Mouse (Mus musculus) layer of hippocampus, adult 2 months (tissue): ENCODE measurements around the gene Gjc2. TPM values are rescaled to one million over a fixed set of nuclear protein-coding genes. Genes with fewer than 3 reads are reported as not detected.

Experiments used
- DNase-seq, 2 experiments: peaks; one replicate each; pipeline ENCODE4 v3.0.0; 2022; ENCODE audit warnings: low spot score in 2 of 2
- H3K27ac ChIP-seq: fragments of 200-600 bp; 2 replicates; pipeline ENCODE4 v1.8.1; 2022
- H3K4me3 ChIP-seq: fragments of 200-600 bp; 2 replicates; pipeline ENCODE4 v1.8.1; 2022; ENCODE audit warnings: mild to moderate bottlenecking
- CTCF ChIP-seq: fragments of 200-600 bp; conservative IDR thresholded peaks from 2 replicates; pipeline ENCODE4 v1.8.1; 2022; ENCODE audit warnings: antibody characterized with exemption, mild to moderate bottlenecking, moderate library complexity
- long read RNA-seq, 2 experiments: library from polyadenylated mRNA; stranded (forward); transcript quantifications; one replicate each; pipeline ENCODE4 v2.0.0; 2021; ENCODE audit warnings: borderline mapping rate in 2 of 2
- total RNA-seq, 2 experiments: library from RNA; stranded (reverse); gene quantifications; 2 replicates each; pipeline ENCODE4 v1.2.3; 2021

The Gjc2 gene
- total RNA-seq: 10 to 100 TPM; 10.2 to 10.8 TPM
- long read RNA-seq, experiment 1, transcript Gjc2-202 (2 exons, 2,187 nt): major isoform, 6 of 7 reads
- long read RNA-seq, experiment 1, partial matches to known transcripts: 0 of 7 reads
- long read RNA-seq, experiment 1, other reads (novel, unspliced or antisense): 1 of 7 reads
- long read RNA-seq, experiment 2, transcript Gjc2-202 (2 exons, 2,187 nt): major isoform, 11 of 13 reads
- long read RNA-seq, experiment 2, partial matches to known transcripts: 0 of 13 reads
- long read RNA-seq, experiment 2, other reads (novel, unspliced or antisense): 2 of 13 reads

DNA sequence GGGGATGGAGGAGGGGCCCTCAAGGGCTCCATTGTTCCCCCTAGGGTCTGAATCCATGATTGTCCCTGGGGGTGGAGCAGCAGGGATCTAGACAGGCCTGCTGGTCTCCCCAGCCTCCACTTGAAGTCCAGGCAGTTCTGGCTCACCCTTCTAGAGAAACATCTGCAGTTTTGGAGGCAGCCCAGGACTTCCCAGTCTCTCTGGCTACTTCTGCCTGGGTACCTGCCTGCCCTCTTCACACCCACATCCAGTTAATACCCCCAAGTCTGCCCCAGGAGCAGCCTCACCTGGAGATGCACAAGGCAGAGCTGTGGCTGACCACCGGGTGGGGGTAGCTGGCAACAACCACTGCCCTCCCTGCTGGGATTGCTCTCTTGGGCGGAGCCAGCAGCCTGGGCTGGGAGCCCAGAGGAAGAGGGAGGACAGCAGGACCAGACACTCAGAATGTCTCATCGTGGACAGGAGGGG is at the start of gene Gjc2:
Gene Gjc2 (minus strand): TSS at position 350 of the 468 bp plus-strand sequence.
- Histone ChIP-seq H3K4me3 (peak within 1 kb of the TSS; percentile 5), H3K27ac (peak within 1 kb of the TSS; percentile 81)
- no peak; the same call in 1 of the 2 replicates for TF ChIP-seq CTCF
- no peak for DNase-seq

DNA sequence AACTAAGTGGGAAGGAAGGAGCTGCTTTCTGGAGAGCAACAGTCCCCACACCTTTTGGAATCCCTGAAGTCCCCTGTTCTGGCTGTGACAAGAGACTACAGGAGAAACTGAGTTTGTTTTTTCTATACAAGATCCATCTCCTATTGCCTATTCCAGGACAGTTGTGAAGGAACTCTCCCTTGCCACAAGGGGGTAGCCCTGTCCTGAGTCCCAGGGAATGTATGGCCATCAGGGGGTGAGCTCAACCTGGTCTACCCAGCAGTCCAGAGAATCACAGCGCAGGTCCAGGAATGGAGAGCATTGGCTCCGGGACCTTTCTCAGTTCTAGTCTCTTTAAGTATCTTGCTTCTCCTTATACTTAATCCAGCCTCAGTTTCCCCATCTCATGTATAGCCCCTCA is 49.8 kb upstream of the Gjc2 start:
- DNase-seq: no peak
- Histone ChIP-seq H3K27ac (no peak overlapping the region), H3K4me3 (no peak overlapping the region)
- TF ChIP-seq CTCF: peak; percentile 27

DNA sequence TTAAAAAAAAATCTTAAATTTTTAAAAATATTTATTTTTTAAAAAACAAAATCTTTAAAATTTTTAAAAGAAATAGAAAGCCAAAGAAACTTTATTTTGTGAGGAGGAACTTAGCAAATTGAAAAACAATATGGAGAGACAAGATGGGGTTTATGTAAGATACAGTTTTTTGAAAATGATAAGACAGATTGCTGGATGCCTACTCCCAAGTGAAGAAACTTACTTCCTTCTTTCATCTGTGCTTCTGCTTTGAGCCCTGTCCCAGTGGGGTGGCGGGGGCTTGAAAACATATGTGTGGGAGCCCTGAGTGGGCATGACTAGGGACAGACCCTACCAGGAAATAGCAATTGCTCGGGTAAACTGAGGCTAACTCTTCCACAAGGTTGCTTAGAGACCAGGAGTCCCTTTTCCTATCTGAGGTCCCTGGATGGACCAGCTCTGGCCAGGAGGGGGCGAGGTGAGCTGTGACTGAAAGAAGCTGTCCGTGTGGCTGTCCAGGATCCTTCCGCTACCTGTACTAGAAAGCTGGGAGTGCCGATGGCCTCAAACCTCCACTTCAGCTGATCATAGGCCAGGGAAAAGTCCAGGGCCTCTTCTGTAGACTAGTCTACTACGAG is 47.2 kb upstream of the Gjc2 start:
- no peak overlapping the region for H3K4me3 ChIP-seq
- TF ChIP-seq CTCF: peak; percentile 83
- peak overlapping the region; percentile 1; the same call in 1 of the 2 replicates for H3K27ac ChIP-seq
- DNase-seq: peak; percentile 41

DNA sequence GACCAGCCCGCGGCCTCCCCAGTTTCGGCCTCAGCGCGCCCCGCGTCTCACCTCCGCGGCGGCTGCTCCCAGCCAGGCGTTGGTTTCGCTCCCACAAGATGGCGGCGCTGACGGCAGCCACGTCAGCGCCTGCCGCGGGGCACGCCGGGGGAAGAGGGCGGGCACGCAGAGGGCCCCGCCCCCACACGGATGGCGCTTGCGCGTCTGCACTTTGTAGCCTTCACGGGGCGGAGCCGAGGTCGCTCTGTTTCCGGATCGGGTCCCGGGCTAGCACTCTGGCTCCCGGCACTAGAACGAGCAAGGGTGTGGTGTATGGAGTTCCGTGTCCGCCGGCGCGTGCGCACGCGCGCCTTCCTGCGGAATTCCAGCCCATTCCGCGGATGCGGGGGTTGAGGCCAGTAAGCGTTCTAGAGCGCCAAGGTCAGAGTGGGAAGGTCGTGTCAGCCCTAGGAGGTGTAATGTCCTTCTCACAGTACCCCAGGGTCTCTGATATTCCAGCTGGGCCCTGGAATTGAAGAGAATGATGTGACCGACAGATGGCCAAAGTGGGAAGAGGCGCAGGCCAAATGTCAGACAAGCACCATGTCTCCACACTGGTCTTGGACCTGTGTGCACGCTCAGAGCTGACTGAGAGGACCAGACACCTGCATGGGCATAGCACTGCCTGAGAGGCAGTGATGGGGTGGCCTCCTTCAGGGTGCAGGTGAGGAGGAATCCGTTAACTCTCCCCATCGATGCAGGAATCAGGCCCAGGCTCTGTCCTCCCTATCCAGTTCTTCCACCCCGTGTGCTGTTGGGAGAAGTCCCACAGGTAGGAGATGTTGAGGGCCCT is 45.3 kb upstream of the Gjc2 start, which contains the start of gene Arf1:
Gene Arf1 (minus strand): TSS at position 149 of the 832 bp plus-strand sequence.
- Histone ChIP-seq H3K27ac (peak within 1 kb of the TSS; percentile 97), H3K4me3 (peak within 1 kb of the TSS; percentile 81)
- no peak for TF ChIP-seq CTCF
- peak; percentile 96 to 97 for DNase-seq

DNA sequence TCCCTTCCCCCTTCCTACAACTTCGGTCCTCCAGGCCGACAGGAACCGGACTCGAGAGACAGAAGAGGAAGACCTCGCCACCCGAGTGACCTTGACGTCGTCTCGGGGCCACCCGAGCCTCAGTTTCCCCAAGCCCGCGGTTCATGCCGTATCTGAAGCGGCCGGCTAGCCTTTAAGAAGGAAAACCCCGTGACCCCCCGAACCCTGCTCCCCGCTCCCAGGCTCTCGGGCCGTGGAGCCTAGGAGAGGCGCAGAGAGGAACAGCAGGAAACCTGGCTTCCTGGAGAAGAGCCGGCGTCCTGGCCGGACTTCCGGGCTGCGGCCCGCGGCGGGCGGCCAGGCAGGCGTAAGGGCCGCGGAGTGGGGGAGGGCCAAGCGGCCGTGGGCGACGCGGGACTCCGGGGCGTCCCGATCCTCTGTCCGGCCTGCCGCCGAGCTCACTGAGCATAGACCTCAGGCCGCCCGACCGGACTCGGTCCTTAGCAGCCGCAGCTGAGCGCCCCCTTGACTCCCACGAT is 44.6 kb upstream of the Gjc2 start:
- TF ChIP-seq CTCF: no peak
- H3K4me3 ChIP-seq: peak overlapping the region; percentile 81
- no peak for DNase-seq
- peak overlapping the region; percentile 97 for H3K27ac ChIP-seq

DNA sequence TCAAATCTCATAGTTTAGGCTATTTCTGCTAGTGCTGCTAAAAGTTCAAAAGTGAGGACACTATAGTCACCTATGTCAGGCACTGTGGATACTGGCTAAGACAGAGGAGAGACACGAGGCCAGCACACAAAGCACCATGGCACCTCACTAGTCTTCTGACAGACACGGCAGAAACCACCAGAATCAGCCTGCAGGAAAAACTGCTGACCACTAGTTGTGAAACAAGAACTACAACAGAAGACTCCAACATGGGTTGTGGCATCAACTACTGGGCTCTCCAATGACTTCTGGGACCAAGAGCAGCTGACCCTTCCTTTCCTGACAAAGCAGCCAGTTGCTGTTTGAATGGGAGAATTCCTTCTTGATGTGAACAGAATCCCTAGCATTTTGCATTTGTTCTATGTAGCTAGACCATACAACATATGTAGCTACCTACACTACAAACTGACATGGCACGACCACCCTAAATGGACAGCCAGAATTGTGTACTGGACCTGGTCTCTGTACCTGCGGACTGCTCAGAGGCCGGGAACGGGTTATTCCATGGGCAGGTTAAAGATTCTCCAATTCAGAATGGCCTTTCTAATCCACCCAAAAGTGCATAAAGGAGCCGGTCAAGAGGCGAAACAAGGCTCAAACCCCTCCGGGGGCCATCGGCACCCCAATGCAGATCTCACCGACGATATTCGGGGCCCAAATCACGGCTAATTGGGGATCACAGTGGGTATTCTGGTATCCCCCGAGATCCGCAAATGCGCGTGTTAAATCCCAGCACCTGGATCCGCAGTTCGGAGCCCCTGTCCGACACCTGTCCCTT is 44.0 kb upstream of the Gjc2 start:
- peak overlapping the region; percentile 81 for H3K4me3 ChIP-seq
- 0 out of 2 replicates have a peak, but pooled peaks have one; percentile 12 for TF ChIP-seq CTCF
- H3K27ac ChIP-seq: peak overlapping the region; percentile 97
- no peak for DNase-seq

DNA sequence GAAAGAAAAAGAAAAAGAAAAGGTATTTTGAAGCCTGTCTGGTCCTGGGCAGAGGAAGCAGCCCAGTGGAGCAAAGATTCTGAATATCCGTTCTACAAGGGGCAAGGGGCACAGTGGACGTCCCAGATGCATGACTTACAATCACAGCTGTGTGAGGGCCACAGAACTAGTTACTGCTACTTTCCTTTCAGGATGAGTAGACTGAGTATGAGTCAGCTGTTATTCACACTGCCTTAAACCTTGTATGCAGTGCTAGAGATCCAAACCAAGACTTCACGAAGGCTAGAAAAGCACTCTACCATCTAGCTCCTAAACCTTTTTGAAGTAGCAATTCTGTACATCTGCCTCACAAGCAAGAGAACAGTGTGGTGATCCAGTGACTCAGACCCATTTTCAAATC is 43.2 kb upstream of the Gjc2 start:
- no peak for DNase-seq
- peak overlapping the region; percentile 81 for H3K4me3 ChIP-seq
- TF ChIP-seq CTCF: no peak
- peak overlapping the region; percentile 97 for H3K27ac ChIP-seq

DNA sequence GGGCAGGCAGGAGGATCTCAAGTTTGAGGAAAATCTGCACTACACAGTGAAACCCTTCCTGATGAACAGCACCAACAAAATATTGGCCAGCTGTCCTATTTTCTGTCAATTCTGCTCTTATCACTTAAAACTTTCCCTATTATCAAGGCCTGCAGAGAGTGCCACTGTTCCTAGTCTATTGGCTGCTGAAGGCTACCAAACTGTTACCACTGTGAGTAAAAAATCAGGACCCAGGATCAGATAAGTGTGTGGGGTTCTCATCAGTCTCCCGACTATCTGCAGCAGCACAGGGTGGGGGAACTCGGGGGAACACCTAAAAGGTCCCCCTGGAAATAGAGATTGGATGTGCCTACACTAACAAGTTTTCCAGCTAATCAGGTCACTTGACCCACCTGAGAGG is 42.2 kb upstream of the Gjc2 start:
- no peak for TF ChIP-seq CTCF

DNA sequence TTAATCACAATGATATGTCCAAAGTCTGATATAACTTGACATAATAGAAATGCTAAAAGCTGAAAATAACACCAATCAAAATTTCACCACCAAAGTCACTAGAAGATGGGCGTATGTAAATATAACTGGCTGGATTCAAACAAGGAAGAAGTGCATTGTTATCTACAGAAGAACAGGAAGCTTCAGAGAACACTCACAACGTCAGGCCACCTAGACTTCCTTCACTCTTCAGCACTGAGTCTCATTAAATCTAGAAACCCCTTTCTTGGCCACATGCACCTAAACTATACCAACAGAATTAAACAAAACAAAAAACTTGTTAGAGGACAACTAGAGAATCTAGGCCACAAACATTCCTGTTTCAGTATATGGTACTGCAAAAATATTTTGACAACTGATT is 41.5 kb upstream of the Gjc2 start:
- no peak for DNase-seq
- no peak overlapping the region for H3K27ac ChIP-seq
- TF ChIP-seq CTCF: no peak
- H3K4me3 ChIP-seq: no peak overlapping the region; the same call in 1 of the 2 replicates

More for the DNA sequence above, 42.2 kb upstream of the Gjc2 start:
- Histone ChIP-seq H3K4me3 (peak overlapping the region; percentile 81; the same call in 1 of the 2 replicates), H3K27ac (no peak overlapping the region)
- DNase-seq: no peak

DNA sequence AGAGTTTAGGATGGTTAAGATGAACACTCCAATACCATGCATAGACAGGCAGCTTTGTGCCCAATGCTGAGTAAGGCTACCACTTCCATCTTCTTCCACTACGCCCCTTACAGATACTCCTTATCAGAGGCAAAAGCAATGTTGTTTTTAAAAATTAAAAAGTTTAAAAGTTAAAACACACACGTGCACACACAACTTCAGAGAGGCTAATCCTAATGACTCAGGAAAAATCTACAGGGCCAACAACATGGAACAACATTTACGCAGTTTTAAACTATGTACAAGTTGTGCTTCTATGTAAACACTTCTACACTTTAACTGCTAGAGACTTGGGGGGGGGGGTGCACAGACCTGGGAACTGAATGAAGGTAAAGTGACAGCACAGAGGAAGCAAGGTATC is 41.0 kb upstream of the Gjc2 start:
- no peak overlapping the region for H3K4me3 ChIP-seq
- no peak for TF ChIP-seq CTCF
- no peak for DNase-seq
- no peak overlapping the region for H3K27ac ChIP-seq

DNA sequence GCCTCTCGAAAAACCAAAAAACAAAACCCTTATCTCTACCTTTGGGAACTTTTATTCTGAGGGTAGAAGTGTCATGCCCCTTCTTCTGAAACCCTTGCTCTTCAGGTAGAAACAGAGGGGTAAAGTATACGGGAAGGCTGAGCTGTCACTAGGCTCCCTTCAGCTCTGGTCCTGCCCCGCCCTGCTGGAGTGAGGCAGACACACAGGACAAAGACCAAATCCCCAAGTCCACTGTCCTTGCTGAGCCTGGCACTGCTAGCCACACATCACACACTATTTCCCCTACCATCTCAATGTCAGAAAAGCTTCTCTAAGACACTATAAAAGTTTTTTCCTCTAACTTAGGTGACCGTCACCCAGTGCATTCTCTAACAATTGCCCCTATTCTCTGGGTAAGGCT is 39.3 kb upstream of the Gjc2 start:
- DNase-seq: no peak
- H3K4me3 ChIP-seq: no peak overlapping the region
- H3K27ac ChIP-seq: peak overlapping the region; percentile 6; the same call in 1 of the 2 replicates
- TF ChIP-seq CTCF: 0 out of 2 replicates have a peak, but pooled peaks have one; percentile 5

DNA sequence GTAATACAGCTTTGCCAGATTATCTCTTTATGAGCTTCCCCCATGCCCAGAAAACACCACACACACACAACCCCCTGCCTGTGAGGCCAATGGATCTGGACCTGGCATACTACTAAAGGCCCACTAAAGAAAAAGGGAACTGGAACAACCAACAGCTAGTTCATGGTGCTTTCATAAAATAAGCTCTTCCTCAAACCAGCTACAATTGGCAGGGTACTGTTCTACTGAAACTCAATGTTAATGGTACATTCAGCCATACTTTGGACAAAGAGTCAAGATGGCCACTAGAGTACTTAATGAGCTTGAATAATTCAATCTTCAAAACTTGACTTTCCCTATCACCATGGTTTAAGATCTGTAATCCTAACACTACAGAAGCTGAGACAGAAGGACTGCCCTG is 38.6 kb upstream of the Gjc2 start:
- H3K4me3 ChIP-seq: no peak overlapping the region
- H3K27ac ChIP-seq: 0 out of 2 replicates have a peak overlapping the region, but pooled peaks have one; percentile 14
- DNase-seq: no peak
- no peak for TF ChIP-seq CTCF
